Mouse (Mus musculus) liver, embryonic 14.5 days (tissue): ENCODE measurements at regions not wholly inside any gene's neighbourhood (a gene's known extent, or its start where the extent isn't known, plus 50 kb on each side); places are given as distances from the start of the nearest gene placed in this dataset.

Source experiments
- ATAC-seq: fragments of 200-750 bp; cut with Nextera tagmentation; 2 replicates; pipeline ENCODE4 v1.8.0; 2017; ENCODE audit warnings: moderate number of reproducible peaks, mild to moderate bottlenecking, moderate library complexity; ENCODE audit not compliant: insufficient read depth
- DNase-seq, 3 experiments: peaks; one replicate each; pipeline ENCODE4 v3.0.0-alpha.2; 2012 to 2013; ENCODE audit warnings: low read depth in 3 of 3, low spot score in 3 of 3
- H3K27ac ChIP-seq: fragments of 300-500 bp; sonication (generic); 2 replicates; pipeline ENCODE4 v1.5.1; 2014; ENCODE audit warnings: moderate library complexity, mild to moderate bottlenecking, control low read depth, inconsistent platforms
- H3K27me3 ChIP-seq: fragments of 300-500 bp; sonication (generic); 2 replicates; pipeline ENCODE4 v1.6.1; 2014; ENCODE audit warnings: mild to moderate bottlenecking, low read length, moderate library complexity; ENCODE audit not compliant: control insufficient read depth, insufficient read depth
- H3K36me3 ChIP-seq: fragments of 300-500 bp; sonication (generic); replicated peaks from 2 replicates; pipeline ENCODE4 v1.6.1; 2014; ENCODE audit warnings: low read depth; ENCODE audit not compliant: control insufficient read depth, insufficient read depth
- H3K4me1 ChIP-seq, 2 experiments: fragments of 200-500 bp in 1 of 2; fragments of 300-500 bp in 1 of 2; sonication (generic) in 1 of 2; replicated peaks; 2 replicates each; pipeline ENCODE4 v1.6.1; 2012 to 2014; ENCODE audit warnings: antibody characterized with exemption in 1 of 2, inconsistent platforms in 1 of 2, low read length in 1 of 2; ENCODE audit not compliant: control insufficient read depth in 2 of 2, insufficient read depth in 2 of 2
- H3K4me2 ChIP-seq: fragments of 300-500 bp; sonication (generic); 2 replicates; pipeline ENCODE4 v1.6.1; 2014; ENCODE audit warnings: low read depth, mild to moderate bottlenecking, control low read depth, moderate library complexity
- H3K4me3 ChIP-seq, 2 experiments: fragments of 200-500 bp in 1 of 2; fragments of 300-500 bp in 1 of 2; sonication (generic) in 1 of 2; 2 replicates each; pipeline ENCODE4 v1.5.1; 2012 to 2014; ENCODE audit warnings: low read depth in 2 of 2, low read length in 2 of 2, mild to moderate bottlenecking in 2 of 2, control low read depth in 1 of 2, inconsistent platforms in 1 of 2, moderate library complexity in 1 of 2; ENCODE audit not compliant: insufficient read depth in 1 of 2
- H3K9ac ChIP-seq: fragments of 300-500 bp; sonication (generic); replicated peaks from 2 replicates; pipeline ENCODE4 v1.6.1; 2014; ENCODE audit warnings: mild to moderate bottlenecking, control low read depth, moderate library complexity
- H3K9me3 ChIP-seq: fragments of 300-500 bp; sonication (generic); 2 replicates; pipeline ENCODE4 v1.6.1; 2016; ENCODE audit warnings: low read length, mixed read lengths; ENCODE audit not compliant: control insufficient read depth
- CTCF ChIP-seq: IDR thresholded peaks from 2 replicates; pipeline ENCODE4 v1.5.1; 2016; ENCODE audit warnings: antibody characterized with exemption, low read depth, control low read depth
- EP300 ChIP-seq: IDR thresholded peaks from 2 replicates; pipeline ENCODE4 v1.6.1; 2016; ENCODE audit warnings: antibody characterized with exemption, low read depth
- WGBS: fragments of 180-500 bp; shearing (Covaris S2); extraction: QIAGEN DNeasy Blood & Tissue Kit; methylation state at CpG from one replicate; pipeline ENCODE4 v1.1.7; 2014; ENCODE audit not compliant: insufficient replicate concordance; 5-methylcytosine and 5-hydroxymethylcytosine counted together

GRCm38 (mm10) chr6:35379890-35380289 is 53.9 kb upstream of the Fam180a start:
- TF ChIP-seq CTCF (peak; percentile 100), EP300 (no peak)
- H3K4me2 ChIP-seq = peak overlapping the region; percentile 41; the same call in 1 of the 2 replicates
- no peaks in the 10 kb centered on the region for H3K9me3 ChIP-seq
- no peaks in the 10 kb centered on the region for H3K4me1 ChIP-seq
- H3K27me3 ChIP-seq = no peaks in the 10 kb centered on the region
- DNase-seq (peak; percentile 55 to 73 (median 60)), ATAC-seq (peak; percentile 33; the same call in 1 of the 2 replicates)
- H3K4me3 ChIP-seq = no peak overlapping the region
- H3K36me3 ChIP-seq = no peaks in the 10 kb centered on the region
- WGBS = 7% methylated on average over 8 of the region's 8 CpGs
- H3K27ac ChIP-seq = no peak overlapping the region
- no peak overlapping the region for H3K9ac ChIP-seq

GRCm38 (mm10) chr6:35378851-35379250 is 52.9 kb upstream of the Fam180a start:
- 74% methylated on average over 6 of the region's 6 CpGs for WGBS
- Histone ChIP-seq H3K27me3 (no peaks in the 10 kb centered on the region), H3K9ac (no peak overlapping the region), H3K36me3 (no peaks in the 10 kb centered on the region), H3K27ac (no peak overlapping the region), H3K4me1 (no peaks in the 10 kb centered on the region), H3K4me3 (no peak overlapping the region), H3K4me2 (no peak overlapping the region), H3K9me3 (no peaks in the 10 kb centered on the region)
- no peak for ATAC-seq
- no peak for DNase-seq
- TF ChIP-seq CTCF (no peak), EP300 (no peak)

GRCm38 (mm10) chr6:35377535-35377934 is 51.6 kb upstream of the Fam180a start:
- Histone ChIP-seq H3K9me3 (no peaks in the 10 kb centered on the region), H3K36me3 (no peaks in the 10 kb centered on the region), H3K9ac (no peak overlapping the region), H3K4me1 (no peaks in the 10 kb centered on the region), H3K4me2 (no peak overlapping the region), H3K27ac (no peak overlapping the region), H3K27me3 (no peaks in the 10 kb centered on the region), H3K4me3 (no peak overlapping the region)
- no peak for DNase-seq
- 66% methylated on average over 3 of the region's 3 CpGs for WGBS
- ATAC-seq = no peak
- TF ChIP-seq EP300 (no peak), CTCF (peak; percentile 20; the same call in 1 of the 2 replicates)

- WGBS = 60% methylated on average over 9 of the region's 9 CpGs
- no peak for TF ChIP-seq CTCF
- no peak for TF ChIP-seq EP300
- no peak for ATAC-seq
Measured at GRCm38 (mm10) chr6:35376526-35376925, 50.6 kb upstream of the Fam180a start.

More at GRCm38 (mm10) chr6:35376526-35376925, 50.6 kb upstream of the Fam180a start:
- no peaks in the 10 kb centered on the region for H3K36me3 ChIP-seq
- no peak for DNase-seq
- H3K4me2 ChIP-seq = no peak overlapping the region
- no peaks in the 10 kb centered on the region for H3K4me1 ChIP-seq
- no peak overlapping the region for H3K9ac ChIP-seq
- no peaks in the 10 kb centered on the region for H3K9me3 ChIP-seq
- no peaks in the 10 kb centered on the region for H3K27me3 ChIP-seq
- H3K4me3 ChIP-seq = no peak overlapping the region
- H3K27ac ChIP-seq = no peak overlapping the region
